Mouse (Mus musculus): ENCODE measurements around the gene Pik3cb. TPM values are rescaled to one million over a fixed set of nuclear protein-coding genes. Genes with fewer than 3 reads are reported as not detected.

The Pik3cb gene
- total RNA-seq, 2 experiments from 2014 or later: 27.6 to 28.0 TPM

DNA sequence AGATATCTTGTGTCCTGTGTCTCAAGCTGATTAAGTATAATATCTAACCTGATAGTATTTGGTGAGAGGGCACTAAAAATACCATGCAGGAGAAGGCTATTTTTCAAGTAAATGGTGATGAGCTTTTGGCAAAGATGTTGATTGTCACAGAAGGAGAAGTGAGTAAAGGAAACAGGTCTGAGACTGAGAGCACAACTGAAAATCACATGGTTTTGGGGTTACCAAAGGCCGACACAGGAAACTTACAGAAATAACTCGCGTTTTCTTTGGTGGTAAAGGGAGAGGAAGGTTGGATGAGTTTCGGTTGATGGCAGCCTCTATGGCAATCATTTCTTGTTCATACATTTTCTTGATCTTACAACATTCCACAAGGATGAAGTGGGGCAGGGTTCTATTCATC is 50.5 kb downstream of the Pik3cb start:
- no peak for DNase-seq (ENCODE audit: low spot score in 2 of 2)

DNA sequence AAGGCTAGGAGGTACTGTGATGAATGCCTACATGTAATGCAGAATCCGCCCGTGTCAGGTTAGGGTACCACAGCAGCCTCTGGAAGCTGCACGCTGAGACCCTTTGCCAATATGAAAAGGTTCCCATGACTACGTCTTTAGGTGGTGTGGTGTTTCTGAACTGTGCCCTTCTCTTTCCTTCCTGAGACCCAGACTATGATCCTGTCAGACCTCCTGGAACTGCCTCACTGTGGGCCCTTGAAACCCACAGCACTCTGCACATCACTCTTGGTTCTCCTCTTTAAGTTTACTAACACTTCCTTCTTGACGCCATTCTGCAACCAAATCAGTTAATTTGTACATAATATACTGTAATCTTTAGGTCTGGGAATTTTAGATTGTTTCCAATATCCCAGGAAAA is 58.7 kb downstream of the Pik3cb start:
- no peak for DNase-seq (ENCODE audit: low spot score in 2 of 2)

DNA sequence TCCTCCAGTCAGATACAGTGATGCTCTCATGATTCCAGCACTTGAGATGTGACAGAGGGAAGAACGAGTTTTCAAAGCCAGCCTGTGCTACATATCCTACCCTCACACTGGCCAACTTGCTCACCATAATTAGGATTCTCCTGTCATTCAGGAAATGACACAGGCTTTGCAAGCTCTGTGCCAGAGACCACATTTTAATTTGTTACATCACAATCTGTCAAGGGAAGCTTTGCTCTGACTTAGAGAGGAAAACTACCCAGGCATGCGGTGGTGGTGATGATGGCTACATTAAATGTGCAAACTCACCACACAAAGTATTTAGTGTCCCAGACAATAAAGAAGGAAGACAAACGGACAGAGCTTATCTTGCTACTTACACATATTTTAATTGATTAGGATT is 59.1 kb downstream of the Pik3cb start:
- no peak for DNase-seq (ENCODE audit: low spot score in 2 of 2)

DNA sequence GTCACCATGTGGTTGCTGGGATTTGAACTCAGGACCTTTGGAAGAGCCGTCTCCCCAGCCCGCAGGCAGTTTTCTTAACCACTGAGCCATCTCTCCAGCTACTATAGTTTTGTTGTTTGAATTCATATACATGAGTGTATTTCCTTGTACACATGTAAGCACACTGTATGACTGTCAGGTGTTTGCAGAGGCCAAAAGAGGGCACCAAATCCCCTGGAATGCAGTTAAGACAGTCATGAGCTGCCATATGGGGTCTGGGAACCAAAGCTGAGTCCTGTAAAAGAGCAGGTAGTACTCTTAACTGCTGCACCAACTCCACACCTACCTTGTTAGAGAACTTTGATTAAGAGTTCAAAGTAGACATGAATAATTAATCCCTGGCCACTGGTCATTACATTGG is 59.8 kb downstream of the Pik3cb start:
- no peak for DNase-seq (ENCODE audit: low spot score in 2 of 2)

DNA sequence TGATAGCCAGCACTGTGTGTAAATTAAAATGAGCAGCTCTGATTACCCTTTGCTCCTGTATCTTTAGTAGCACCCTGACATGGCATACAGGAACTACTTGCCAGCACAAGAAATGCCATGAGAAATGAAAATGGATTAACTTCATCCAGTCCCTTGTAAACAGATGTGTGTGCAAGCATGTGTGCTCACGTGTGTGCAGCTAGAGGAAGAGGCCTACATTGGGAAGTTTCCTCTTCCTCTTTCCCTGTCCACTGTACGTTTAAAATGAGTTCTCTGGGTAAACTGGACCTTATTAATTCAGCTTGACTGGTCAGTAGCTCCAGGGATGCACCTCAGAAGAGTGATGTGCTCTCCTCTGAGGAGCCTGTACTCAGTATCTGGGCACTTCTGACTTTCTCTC is 66.0 kb downstream of the Pik3cb start:
- DNase-seq (ENCODE audit: low spot score in 2 of 2): no peak

DNA sequence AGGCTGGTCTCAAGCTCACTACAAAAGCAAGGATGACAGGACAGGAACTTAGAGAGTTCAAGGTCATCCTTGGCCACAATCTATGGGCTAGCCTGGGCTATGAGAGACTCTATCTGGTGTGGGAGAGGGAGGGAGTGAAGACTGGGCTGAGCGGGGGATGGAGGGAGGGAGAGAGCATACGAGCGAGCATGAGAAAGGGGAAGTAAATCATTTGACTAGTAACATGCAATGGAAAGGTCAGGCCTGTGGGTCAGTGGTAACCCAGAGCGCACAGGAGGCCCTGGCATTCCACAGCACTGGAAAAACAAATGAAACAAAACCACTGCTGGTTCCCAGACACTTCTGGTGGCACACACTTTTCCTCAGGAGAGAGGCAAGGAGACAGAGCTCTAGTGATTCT is 67.9 kb downstream of the Pik3cb start:
- DNase-seq (ENCODE audit: low spot score in 2 of 2): no peak

DNA sequence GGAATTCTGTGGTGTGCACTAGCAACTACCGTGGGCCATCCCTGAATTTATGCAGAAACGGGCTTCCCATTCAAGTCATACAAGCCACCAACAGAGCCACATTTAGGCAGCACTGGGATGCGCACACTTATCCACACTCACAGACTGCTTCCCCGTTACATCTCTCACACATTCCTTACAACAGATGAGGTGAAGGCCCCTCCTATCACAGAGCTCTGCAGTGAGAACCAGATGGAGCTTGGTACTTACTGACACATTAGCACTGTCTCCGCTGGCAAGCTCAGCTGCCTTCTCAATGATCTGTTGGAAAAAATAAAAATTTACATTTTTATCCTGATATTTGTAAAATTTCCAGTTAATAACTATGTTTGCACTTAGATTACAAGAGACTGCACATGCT is 75.1 kb downstream of the Pik3cb start:
- DNase-seq (ENCODE audit: low spot score in 2 of 2): peak in 1 of 2 experiments; percentile 62

DNA sequence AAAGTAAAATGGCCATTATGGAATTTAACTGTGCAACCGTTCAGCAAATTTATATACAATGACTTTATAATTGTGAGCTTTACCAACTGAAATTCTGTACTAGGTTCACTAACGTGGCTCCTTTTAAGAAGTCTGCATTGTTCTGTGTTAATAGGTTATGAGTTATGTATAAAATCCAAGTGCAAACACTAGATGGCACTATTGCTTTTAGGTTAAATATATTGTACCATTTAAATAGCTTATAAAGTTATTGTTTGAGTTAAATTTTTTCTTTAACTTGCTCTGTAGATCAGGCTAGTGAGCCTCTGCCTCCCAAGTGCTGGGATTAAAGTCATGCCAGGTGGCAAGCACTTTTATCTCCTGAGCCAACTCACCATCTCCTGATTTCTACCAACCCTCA is 76.2 kb downstream of the Pik3cb start:
- peak in 1 of 2 experiments; percentile 66 for DNase-seq (ENCODE audit: low spot score in 2 of 2)

DNA sequence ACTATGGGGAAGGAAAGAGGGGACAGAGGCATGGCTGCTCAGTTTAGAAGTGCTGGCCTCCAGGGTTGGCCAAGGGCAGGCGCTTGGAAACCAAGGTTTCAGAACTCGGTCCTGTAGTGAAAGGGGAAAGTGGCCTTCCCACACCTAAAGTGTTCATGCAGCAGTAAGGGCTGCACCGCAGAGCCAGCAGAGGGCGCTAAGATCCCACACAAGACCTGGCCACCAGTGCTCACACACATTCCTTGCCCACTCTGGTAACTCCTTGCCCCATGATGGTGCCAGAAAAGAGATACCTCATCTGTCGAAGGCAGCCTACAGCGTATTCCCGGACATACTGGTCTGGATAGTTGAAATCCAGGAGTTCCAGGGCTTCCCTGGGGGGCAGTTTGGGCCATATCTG is 77.9 kb downstream of the Pik3cb start:
- peak; percentile 61 to 86 for DNase-seq (ENCODE audit: low spot score in 2 of 2)

DNA sequence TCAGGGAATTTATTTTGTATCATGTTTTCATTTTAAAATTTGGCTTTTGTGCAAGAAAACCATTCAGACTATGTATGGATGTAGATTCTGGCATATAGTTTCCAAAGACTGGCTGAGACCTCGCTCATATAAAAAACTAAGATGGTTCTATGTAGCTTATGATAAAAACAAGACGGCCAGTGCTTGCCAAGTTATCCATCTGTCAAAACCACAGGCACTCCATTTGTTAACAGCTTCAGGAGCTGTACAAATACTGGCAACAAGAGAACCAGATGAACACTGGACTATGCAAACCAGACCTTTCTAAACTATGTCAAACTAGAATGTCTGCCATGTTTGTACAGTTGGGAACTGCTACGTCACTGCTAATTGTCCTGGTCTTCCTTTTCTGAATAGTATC is 82.7 kb downstream of the Pik3cb start:
- peak in 1 of 2 experiments; percentile 54 for DNase-seq (ENCODE audit: low spot score in 2 of 2)

DNA sequence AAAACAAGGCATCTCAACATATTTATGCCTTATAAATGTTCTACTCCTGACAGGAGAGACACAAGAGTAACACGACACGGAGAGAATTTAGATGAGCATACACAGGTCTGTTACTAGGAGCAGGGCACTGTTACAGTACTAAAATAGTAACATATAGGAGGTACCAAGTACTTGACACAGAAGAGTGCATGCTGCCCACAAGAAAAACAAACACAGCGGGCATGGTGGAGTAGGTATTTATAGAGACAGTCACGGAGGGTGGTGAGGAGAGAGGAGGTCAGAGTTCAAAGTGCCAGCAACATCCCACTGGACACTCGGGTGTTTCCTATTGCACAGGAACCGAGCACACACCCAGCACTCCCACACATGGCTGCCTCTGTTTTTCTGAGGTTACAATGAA is 90.7 kb downstream of the Pik3cb start:
- DNase-seq (ENCODE audit: low spot score in 2 of 2): no peak

DNA sequence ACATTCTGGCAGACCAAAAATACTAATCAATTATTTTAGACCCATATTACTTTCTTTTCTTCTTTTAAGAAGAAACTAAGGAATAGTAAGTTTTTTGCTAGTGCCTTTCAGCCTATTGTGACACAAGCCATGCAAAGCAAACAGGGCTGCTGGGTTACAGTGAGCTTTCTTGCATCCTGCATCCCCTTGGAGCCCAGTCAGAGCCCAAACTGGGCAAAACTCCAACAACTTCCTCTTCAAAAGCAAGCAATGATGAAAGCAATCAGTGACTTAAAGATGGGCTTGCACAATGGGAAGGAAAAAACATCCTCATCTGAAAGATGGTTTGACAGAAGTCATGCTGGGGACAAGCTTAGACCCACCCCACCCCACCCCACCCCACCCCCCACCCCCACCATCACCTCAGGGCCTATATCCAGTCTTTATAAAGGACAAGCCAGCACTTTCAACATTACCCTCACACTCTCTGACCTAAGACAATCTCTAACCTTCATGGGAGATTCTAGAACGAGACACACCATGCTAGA is 91.6 kb downstream of the Pik3cb start:
- no peak for DNase-seq (ENCODE audit: low spot score in 2 of 2)

DNA sequence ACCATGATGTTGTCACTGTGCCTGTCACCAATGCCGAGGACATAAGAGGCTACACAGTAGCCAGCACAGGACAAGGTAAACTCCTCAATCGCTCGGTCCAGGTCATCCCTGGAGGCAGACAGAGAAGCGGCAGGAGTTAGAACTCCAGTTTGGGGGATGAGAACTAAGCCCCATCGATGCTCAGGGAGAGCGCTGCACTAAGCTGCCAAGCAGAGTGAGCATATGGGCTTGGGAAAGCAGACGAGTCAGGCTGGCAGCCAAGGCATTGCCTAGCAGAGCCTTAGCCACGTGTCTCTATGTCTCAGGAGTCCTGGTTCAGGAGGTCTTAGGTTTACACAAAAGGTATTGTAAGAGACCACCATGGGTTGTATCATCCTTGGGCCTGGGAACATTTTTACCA is 95.7 kb downstream of the Pik3cb start:
- peak; percentile 53 to 82 for DNase-seq (ENCODE audit: low spot score in 2 of 2)

DNA sequence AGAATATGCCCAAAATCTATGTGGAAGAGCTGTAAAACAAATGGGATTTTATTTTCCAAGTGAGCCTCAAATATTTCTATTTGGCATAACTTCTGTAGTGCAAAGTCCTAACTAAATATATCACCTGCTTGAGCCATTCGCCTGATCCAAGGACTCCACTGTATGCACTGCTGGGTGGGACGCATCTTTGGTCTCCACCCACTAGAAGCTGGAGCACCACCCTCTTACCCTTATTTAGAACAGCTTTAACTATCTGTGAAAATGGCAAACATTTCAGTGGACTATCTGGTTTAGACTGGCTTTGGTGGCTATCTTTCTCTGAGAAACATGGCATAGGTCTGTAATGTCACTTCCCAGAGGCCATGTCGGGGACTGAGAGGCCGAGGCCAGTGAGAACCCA is 97.8 kb downstream of the Pik3cb start:
- DNase-seq (ENCODE audit: low spot score in 2 of 2): no peak

DNA sequence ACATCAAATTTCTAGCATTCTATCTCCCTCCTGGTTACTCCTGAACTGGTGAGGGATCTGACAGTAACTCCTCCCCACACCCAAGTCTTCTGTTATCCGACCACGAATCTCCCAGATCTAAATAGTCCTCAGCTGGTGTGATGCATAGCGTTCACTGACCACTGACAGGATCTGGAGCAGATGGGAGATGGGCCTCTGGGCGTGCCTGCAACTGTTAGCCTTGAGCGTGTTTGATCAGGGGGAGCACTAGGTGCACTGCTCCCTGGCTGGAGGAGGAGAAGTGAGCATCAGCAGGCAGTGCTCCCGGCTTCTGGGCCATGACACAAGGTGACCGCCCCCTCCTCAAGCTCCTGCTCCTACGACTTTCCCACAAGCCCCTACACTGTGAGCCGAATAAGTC is 98.4 kb downstream of the Pik3cb start:
- no peak for DNase-seq (ENCODE audit: low spot score in 2 of 2)

DNA sequence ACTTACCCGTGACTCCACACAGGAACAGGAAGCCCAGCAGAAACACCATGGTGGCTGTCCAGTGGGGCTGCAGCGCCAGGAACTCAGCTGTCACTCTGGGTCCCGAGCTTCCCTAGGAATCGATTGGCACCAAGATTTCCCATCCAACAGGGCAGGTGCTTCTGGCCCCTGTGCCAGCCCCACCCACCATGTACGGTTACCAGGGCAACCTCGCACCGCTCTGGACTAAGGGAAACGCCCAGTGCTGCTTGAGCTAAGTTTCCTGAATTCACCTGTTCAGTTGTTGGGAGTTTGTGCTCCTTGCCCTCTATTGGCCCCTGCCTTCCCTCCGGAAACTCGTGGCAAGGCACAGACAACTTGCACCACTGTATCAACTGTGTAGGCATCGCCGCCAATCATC is 104.8 kb downstream of the Pik3cb start, which contains the start of gene Gm1123:
Gm1123 (minus strand) TSS at position 141 of the 400 bp plus-strand sequence.
- no peak for DNase-seq (ENCODE audit: low spot score in 2 of 2)

DNA sequence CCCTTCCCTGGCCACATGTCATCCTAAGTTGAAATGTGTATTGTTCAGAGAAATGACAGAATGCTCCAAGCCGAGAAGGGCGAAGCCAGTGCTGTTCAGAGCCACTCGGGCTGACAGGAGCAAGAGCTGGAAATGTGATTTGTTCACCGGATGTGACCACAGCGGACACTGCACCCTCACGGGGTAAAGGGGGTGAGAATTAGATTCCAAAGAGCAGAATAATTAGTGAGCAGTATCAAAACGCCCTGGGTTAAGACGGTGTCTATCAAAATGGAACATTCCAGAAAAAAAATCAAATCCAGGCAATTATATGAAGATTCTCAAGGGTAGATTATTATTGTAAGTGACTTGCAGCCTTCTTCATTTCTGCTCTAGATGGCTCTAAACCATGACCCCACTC is 106.3 kb downstream of the Pik3cb start:
- no peak for DNase-seq (ENCODE audit: low spot score in 2 of 2)

DNA sequence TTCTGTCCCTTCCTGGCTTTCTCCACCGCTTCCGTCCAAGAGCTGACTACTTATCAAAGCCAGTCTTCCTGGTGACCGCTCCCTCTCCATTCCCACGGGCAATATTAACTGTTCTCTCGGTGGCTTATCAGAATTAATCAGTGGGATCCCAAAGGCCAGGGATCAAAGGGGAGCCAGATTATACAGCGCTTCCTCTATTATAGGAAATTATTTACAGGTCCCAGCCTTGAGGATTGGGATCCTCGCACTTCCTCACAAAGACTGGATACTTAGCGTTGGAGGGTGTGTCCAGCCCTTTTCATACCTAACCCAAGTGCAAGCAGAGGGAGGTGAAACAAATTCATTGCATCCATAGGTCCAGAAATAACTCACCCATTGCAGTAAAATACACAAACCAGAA is 108.4 kb downstream of the Pik3cb start:
- no peak for DNase-seq (ENCODE audit: low spot score in 2 of 2)

DNA sequence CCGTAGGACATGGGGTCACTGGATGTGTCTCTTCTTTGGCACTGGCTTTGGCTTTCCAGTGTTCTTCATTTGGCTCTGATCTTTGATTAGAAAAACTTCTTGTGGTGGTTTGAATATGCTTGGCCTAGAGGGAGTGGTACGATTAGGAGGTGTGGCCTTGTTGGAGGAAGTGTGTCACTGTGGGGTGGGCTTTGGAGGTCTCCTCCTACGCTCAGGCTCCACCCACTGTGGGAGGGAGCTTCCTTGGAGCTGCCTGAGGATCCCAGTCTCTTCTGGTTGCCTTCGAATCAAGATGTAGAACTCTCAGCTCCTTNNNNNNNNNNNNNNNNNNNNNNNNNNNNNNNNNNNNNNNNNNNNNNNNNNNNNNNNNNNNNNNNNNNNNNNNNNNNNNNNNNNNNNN is 118.7 kb downstream of the Pik3cb start:
- DNase-seq (ENCODE audit: low spot score in 2 of 2): no peak

DNA sequence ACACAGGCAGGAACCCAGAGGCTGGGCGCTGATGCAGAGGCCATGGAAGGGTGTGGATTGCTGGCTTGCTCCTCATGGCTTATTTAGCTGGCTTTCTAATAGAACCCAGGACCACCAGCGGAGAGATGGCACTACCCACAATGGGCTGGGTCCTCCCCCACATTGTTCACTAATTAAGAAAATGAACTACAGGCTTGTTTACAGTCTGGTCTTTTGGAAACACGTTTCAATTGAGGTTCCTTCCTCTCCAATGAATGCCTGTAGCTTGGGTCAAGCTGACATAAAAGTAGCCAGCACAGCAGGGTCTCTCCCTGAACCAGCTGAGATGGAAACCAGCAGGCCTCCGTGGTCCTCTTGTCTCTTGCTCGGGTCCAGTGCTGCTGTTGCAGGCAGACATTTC is 119.3 kb downstream of the Pik3cb start:
- DNase-seq (ENCODE audit: low spot score in 2 of 2): no peak

DNA sequence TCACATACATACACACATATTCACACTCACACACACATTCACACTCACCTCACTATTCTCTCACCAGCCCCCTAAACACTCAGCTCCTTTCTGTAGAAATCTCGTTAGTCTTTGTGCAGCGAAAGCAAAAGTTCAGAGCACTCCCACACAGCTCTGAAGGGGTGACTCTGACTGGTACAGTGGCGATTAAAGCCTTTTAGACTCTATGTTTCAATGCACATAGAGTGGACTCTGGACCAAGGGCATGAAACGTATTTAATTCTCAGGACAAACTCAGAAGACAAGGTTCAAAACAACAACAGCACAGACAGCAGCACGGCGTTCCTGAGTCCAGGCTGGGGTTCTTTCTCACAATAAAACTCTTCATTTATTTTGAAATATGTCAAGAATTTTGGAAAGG is 122.7 kb downstream of the Pik3cb start:
- DNase-seq (ENCODE audit: low spot score in 2 of 2): no peak

DNA sequence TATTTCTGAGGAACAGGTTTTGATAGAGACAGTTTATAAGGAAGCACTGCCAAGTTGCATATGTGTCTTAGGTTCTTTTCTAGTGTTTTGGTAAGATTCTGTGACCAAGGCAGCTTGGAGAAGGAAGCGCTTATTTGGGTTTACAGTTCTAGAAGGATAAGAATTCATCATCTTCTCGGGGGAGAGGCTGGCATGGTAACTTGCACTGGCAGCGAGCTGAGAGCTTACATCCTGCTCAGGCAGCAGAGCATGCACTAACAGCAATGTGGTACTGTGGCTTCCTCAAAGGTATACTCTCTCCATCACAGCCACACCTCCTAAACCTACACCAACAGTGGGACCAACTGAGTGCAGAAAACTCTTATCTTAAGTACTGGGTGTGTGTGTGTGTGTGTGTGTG is 123.7 kb downstream of the Pik3cb start:
- DNase-seq (ENCODE audit: low spot score in 2 of 2): peak in 1 of 2 experiments; percentile 35

DNA sequence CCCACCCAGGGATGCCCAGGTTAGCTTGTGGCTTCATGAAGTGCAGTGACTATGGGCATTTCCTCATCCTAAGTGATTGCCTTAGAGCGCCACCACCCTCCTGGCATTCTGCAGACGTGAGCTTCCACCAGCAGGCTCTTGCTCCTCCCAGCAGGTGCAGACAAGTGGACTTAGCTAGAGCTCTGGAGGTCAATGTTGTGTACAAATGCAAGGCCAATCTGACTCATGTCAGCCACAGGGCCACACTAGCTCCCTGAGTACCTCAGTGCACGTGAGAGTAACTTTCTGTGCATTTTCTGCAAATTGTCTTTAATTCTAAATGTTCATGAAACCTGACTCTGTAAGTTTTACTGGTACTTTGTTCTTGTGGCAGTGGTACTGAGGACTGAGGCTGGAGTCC is 124.1 kb downstream of the Pik3cb start:
- no peak for DNase-seq (ENCODE audit: low spot score in 2 of 2)

DNA sequence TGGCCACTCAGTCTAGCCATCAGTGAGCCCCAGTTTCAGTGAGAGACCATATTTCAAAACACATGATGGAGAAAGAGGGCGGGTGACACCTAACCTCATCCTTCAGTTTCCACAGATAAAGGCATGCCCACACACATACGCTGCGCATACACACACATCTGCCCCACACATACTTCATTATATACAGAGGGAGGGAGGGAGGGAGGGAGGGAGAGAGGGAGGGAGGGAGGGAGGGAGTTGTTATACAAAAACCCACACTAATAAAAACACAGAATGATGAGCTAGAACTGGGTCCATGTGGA is 130.6 kb downstream of the Pik3cb start:
- no peak for DNase-seq (ENCODE audit: low spot score in 2 of 2)

Measured in layer of hippocampus, adult 18-20 months (tissue).